Mouse (Mus musculus) brain, embryonic 14.5 days (tissue): ENCODE data around the gene Ptcd2.

Experiments
- CTCF ChIP-seq: fragments of 200-500 bp; IDR thresholded peaks from 2 replicates; pipeline ENCODE4 v1.5.1; 2012; ENCODE audit warnings: inconsistent platforms, mild to moderate bottlenecking, moderate library complexity, borderline replicate concordance; ENCODE audit not compliant: insufficient read depth, insufficient read length; ENCODE audit errors: extremely low read depth
- POLR2A ChIP-seq: fragments of 200-500 bp; IDR thresholded peaks from 2 replicates; pipeline ENCODE4 v1.6.1; 2012; ENCODE audit warnings: mild to moderate bottlenecking, inconsistent platforms, borderline replicate concordance; ENCODE audit not compliant: poor library complexity, insufficient read depth, insufficient read length, severe bottlenecking; ENCODE audit errors: extremely low read depth

DNA sequence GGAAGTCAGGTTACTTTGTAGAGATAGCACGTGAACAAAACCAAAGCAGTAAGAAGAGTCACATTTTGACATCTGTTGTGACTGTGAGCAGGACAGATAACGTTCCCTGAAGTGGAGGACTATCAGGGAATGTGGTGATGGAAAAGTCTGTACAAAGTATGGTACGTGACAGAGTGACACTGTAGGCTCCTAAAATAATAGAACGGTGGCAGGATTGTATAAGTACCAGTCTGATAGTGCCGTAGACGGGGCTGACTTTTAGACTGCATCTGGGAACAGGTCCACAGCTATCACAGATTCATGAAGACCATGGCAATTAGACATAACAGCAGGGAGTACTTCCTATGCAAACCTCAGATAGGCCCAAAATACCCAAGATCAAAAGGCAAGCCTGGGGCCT is 3.0 kb downstream of the Ptcd2 start:
- TF ChIP-seq POLR2A = no peak
- no peak for TF ChIP-seq CTCF
